Mouse (Mus musculus) fibroblast of lung, adult 2 months (primary cell): ENCODE measurements around the gene Tarsl2.

Experiments used
- DNase-seq: peaks from one replicate; pipeline ENCODE4 v3.0.0-alpha.2; 2011; ENCODE audit warnings: low read depth

The Tarsl2 gene

GRCm38 (mm10) chr7:65644643-65645351, at the start of gene Tarsl2:
Gene Tarsl2 (plus strand): TSS chr7:65644898.
- peak; percentile 54 for DNase-seq

- no peak for DNase-seq
These were observed 38.6 kb upstream of the Tarsl2 start for GRCm38 (mm10) chr7:65606124-65606523.

DNA sequence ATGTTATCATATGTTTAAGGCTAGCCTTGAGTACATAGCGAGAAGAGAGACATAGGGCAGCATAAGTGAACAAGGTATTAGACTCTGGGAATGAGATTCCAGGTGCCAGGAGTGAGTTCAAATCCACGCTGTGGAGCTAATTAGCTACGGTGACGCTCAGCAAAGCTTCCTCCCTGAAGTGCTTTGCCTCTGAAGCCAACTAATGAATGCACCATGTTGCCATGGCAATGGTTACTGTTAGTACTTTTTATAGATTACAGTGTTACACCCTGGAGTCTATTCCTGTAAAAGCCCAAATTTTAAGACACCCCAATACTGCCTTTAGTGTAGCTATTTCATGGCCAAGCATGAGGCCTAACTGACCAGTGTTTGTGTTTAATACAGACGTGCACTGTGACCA, 37.7 kb upstream of the Tarsl2 start:
- no peak for DNase-seq

DNA sequence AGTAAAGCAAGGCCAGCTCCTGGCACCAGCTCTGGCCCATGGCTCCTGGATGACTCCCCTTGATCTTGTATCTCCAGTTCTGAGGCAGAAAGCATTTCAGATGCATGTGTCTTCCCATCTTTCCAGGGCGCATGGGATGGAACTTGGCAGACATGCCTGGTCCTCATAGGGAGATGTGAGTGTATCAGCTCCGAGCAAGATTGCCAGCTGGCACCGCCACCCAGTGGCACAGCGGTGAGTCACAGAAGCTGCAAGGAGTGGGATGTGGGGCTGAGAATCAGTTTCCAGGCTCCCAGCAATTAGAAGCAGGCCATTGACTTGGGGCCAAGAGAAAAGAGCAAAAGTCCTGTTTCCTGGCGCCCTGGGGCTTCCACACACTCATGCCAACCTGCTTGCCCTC, 34.5 kb upstream of the Tarsl2 start:
- DNase-seq = peak; percentile 73

- no peak for DNase-seq
These were observed 34.0 kb upstream of the Tarsl2 start for GRCm38 (mm10) chr7:65610673-65611072.

DNA sequence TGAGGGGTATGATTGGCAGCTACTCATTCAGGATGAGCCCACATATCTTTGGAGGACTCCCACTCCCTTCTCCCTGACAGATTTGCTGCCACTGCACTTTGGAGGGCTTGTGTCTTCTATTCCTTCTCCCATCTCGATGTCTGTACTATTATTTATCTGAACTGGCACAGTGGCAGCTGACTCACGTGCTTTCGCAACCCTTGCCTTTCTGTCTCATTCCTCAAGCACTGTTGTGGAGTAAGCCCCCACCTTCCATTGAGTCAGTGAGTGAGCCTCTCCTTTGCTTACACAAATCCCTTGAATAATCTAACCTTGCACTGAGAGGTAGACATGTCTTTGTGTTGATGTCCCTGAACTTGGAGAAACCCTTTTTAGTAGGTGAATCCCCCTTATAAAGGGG, 33.4 kb upstream of the Tarsl2 start:
- DNase-seq = no peak

- no peak for DNase-seq
These were observed 31.0 kb upstream of the Tarsl2 start for GRCm38 (mm10) chr7:65613723-65614122.

- no peak for DNase-seq
These were observed 25.9 kb upstream of the Tarsl2 start for GRCm38 (mm10) chr7:65618751-65619150.

DNA sequence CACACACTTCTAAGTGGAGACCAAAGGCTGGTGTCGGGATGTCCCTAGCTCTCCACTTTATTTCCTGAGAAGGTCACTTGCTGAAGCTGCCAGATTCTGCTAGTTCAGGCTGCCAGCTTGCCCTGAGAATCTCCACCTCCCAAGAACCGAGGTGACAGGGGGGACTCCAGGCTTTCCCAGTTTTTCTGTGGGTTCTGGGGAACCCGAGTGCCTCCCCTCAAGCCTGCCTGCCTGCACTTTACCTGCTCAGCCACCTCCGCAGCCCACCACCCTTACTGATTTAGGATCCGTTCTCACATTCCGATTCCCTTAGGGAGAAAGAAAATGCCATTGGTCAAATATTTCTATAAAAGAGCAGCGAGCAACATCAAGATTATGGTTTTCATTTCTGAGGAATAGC, 24.0 kb upstream of the Tarsl2 start:
- no peak for DNase-seq

- DNase-seq = no peak
These were observed 21.4 kb upstream of the Tarsl2 start for GRCm38 (mm10) chr7:65623330-65623729.

- DNase-seq = no peak
These were observed 19.2 kb upstream of the Tarsl2 start for GRCm38 (mm10) chr7:65625528-65625927.

DNA sequence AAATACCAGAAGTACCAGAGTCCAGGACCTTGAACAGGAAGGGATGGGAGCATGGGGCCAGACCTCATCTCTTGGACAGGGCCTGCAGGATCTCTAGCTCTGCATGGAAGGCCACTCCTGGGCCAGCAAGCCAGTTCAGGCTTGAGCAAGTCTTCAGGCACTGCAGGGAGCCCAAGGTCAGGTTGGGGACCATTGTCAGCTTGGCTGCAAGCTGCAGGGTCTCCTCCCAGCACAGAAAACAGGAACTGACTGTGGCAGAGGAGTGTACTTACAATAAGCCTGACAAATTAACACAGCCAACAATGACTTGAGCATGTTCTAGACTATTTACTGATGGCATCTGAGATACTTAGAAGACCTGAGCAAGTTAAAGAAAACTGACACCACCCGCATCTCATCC, 14.9 kb upstream of the Tarsl2 start:
- no peak for DNase-seq

- no peak for DNase-seq
These were observed 14.0 kb upstream of the Tarsl2 start for GRCm38 (mm10) chr7:65630661-65631060.

GRCm38 (mm10) chr7:65635831-65636230, 8.9 kb upstream of the Tarsl2 start:
- no peak for DNase-seq

DNA sequence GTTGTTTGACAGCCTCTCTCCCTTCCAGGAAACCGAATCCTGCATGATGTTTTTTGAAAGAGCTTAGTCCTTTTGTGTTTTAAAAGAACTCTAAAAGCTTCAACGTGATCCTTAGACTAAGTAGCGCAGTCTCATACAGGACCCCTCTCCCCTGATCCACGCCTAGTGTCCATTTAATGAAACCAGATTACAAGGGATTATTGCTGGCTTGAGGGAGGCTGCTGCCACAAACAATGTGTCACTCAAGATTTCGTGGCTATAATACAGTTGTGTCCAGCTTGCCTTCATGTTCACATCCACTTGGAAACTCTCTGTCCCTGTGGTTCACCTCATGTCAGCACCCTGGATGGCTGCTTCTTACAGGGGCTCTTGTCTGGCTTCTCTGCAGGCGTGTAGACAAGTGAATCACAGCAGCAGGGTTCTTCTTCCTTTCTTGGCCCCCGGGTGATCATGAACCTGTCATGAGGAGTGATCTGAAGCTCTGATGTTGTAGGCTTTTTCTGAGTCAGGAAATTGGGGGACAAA, 8.3 kb upstream of the Tarsl2 start:
- DNase-seq = no peak

GRCm38 (mm10) chr7:65638170-65638770, 6.4 kb upstream of the Tarsl2 start:
- DNase-seq = no peak

DNA sequence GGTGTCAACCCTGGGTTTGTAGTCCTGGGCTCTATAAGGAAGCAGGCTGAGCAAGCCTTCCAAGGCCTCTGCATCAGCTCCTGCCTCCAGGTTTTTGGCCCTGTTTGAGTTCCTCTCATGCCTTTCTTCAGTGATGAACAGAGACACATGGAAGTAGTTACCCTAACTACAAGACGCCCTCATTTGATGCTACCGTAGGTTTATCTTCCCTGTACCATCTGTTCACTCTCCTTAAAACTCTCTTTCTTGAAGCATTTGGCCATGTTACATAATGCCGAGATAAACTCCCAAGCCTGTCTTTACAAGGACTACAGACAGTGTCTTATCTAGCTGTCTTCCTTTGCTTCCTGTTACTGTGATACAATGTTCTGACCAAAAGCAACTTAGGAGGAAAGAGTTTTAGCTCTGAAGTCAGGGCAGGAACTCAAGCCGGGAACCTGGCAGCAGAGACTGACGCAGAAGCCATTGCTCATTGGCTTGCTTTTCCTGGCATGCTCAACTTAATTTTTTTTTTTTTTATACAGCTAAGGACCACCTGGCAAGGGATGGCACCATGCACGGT, 4.8 kb upstream of the Tarsl2 start:
- no peak for DNase-seq

DNA sequence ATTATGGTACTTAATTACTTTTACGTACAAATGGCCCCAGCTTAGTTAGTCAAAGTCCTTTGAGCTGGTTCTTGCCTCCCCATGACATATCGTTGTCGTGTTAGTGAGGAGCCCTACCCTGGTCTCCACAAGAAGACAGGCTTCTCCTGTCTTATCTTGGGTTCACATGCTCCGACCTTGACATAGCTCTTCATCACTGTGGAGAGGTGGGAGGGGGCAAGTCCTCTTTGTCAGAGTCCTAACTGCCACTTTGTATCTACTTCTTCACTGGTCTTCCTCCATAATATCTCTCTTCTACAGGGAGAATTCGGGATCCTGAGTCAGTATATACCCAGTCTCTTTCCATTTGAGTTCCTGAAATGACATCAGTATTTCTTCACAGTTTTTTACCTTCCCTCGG, 4.0 kb upstream of the Tarsl2 start:
- no peak for DNase-seq

- no peak for DNase-seq
These were observed 2.1 kb upstream of the Tarsl2 start for GRCm38 (mm10) chr7:65642371-65643304.

DNA sequence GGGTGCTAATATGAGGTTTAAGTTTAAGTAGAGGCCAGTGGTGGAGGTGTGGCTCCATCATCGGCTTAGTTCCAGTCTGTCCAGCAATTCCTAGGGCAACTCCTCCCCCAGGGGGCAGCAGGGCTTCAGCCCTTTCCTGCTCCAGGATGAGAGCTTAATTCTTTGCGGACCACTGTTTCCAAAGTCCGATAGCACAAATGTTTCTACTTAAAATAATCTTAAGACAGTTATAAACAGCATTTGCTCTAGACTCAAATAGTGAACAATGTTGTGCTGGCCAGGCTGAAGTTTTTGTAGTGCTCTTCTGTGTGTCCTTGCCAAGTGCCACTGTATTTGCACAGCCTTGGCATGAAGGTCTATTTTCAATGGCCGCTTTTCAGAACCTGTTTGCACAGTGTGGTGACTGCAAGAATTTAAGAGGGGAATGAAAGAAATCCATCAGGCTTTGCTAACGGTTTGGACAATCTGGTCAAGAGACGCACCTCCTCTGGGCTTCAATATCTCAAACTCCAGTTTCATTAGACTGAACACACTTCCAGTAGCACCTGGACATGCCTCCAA, 757 bp upstream of the Tarsl2 start:
- no peak for DNase-seq

GRCm38 (mm10) chr7:65645996-65646395, 1.3 kb downstream of the Tarsl2 start:
- DNase-seq = no peak

DNA sequence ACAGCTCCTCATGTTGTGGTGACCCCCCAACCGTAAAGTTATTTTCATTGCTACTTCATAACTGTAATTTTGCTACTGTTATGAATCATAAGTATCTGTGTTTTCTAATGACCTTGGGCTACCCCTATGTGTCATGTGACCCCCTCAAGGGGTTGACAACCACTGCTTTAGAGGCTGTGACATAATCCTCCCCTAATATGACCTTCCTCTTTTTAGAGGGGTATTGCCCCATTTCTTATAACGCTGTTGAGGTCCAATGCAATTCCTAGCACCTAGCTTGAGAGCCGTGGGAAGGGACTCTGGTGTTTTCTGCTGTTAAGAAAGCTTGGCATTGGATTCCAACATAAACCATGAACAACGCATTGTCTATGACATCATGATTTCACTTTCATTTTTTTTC, 6.0 kb downstream of the Tarsl2 start:
- DNase-seq = no peak
